Mouse (Mus musculus) forebrain, postnatal 0 days (tissue): Measurements from ENCODE around the gene Fgd6. TPM values are rescaled to one million over a fixed set of nuclear protein-coding genes. Genes with fewer than 3 reads are reported as not detected.

Experiments
- ATAC-seq: fragments of 200-750 bp; cut with Nextera tagmentation; 2 replicates; pipeline ENCODE4 v1.8.0; 2017; ENCODE audit warnings: mild to moderate bottlenecking, moderate library complexity
- DNase-seq: peaks from one replicate; pipeline ENCODE4 v3.0.0-alpha.2; 2015
- H3K27ac ChIP-seq: fragments of 300-500 bp; sonication (generic); 2 replicates; pipeline ENCODE4 v1.5.1; 2014; ENCODE audit warnings: low read depth, mild to moderate bottlenecking, antibody characterized with exemption, low read length, moderate library complexity, mixed read lengths
- H3K27me3 ChIP-seq: fragments of 300-500 bp; sonication (generic); 2 replicates; pipeline ENCODE4 v1.6.1; 2014; ENCODE audit warnings: mild to moderate bottlenecking, low read length, mixed read lengths; ENCODE audit not compliant: insufficient read depth
- H3K36me3 ChIP-seq: fragments of 300-500 bp; sonication (generic); 2 replicates; pipeline ENCODE4 v1.6.1; 2014; ENCODE audit warnings: mild to moderate bottlenecking, moderate library complexity; ENCODE audit not compliant: insufficient read depth
- H3K4me1 ChIP-seq: fragments of 300-500 bp; sonication (generic); 2 replicates; pipeline ENCODE4 v1.6.1; 2014; ENCODE audit warnings: antibody characterized with exemption; ENCODE audit not compliant: insufficient read depth
- H3K4me2 ChIP-seq: fragments of 300-500 bp; sonication (generic); 2 replicates; pipeline ENCODE4 v1.6.1; 2014; ENCODE audit warnings: low read depth, mild to moderate bottlenecking, moderate library complexity
- H3K4me3 ChIP-seq: fragments of 300-500 bp; sonication (generic); 2 replicates; pipeline ENCODE4 v1.5.1; 2014; ENCODE audit warnings: low read depth, low read length, mixed read lengths
- H3K9ac ChIP-seq: fragments of 300-500 bp; sonication (generic); 2 replicates; pipeline ENCODE4 v1.6.1; 2014; ENCODE audit warnings: mild to moderate bottlenecking
- H3K9me3 ChIP-seq: fragments of 300-500 bp; sonication (generic); 2 replicates; pipeline ENCODE4 v1.6.1; 2016; ENCODE audit warnings: low read length
- CTCF ChIP-seq: sonication (generic); IDR thresholded peaks from 2 replicates; pipeline ENCODE4 v1.5.1; 2016; ENCODE audit warnings: antibody characterized with exemption, control low read depth, low read depth
- WGBS: fragments of 180-500 bp; shearing (Covaris S2); extraction: QIAGEN DNeasy Blood & Tissue Kit; methylation state at CpG from one replicate; pipeline ENCODE4 v1.1.7; 2014; 5-methylcytosine and 5-hydroxymethylcytosine counted together
- polyA plus RNA-seq: library from polyadenylated mRNA; unstranded; fragments of >200 nt; fragmentation: Nextera tagmentation; extraction: Ambion mirVana; gene quantifications from 2 replicates; pipeline ENCODE4 v1.2.1, GENCODE M21; 2015
- total RNA-seq: library from RNA; depleted of rRNA; stranded (reverse); fragments of >200 nt; gene quantifications from 2 replicates; pipeline ENCODE4 v1.2.3, GENCODE M21; 2014

Gene Fgd6
- total and polyA plus RNA-seq, 2 experiments from 2014 or later, result 1.5 to 3.6 TPM

DNA sequence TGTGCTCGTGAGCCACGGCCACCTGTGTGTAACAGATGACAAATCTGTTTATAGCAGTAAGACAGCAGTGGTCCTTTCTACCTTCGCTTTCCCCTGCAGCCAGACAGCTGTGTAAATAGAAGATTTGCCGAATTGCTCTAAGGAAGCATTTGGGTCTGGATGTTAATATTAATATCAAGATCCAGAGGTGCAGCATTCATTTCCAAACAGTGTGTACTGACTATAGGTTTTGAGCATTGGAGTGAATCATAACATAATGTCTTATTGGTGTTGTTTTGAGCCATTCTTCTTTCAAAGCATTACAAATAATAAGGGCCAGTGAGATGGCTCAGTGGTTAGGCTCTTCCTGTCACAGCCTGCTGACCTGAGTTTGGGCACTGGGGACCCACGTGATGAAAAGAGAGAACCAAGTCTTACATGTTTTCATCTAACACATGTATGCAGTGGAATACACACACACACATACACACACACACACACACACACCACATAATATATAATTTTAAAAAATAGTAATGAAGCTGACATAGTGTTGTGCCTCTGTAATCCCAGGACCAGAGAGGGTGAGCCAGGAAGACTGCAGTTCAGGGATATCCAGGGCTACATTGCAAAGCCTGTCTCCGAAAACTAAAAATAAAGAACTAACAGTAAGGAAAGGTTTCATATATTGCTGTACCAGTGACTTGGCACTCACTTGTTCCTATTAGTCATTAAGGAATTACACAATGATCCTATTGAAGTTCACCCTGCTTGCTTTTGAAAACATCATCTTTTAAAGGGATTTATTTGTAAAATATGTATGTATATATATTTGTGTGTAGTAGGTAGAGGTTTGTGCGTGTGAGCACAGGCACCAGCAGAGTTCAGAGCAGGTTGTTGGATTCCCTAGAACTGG is 2.8 kb downstream of the Fgd6 start:
- ATAC-seq (no peak), DNase-seq (no peak)
- H3K36me3 ChIP-seq, result no peaks in the 10 kb centered on the region
- TF ChIP-seq CTCF, result no peak
- no peaks in the 10 kb centered on the region for H3K9me3 ChIP-seq
- no peak overlapping the region for H3K4me3 ChIP-seq
- H3K4me2 ChIP-seq, result no peak overlapping the region
- WGBS, result 72% methylated on average over 7 of the region's 7 CpGs
- no peak overlapping the region for H3K27ac ChIP-seq
- peaks cover 10% of the 10 kb centered on the region for H3K4me1 ChIP-seq
- H3K27me3 ChIP-seq, result no peaks in the 10 kb centered on the region
- no peak overlapping the region for H3K9ac ChIP-seq

DNA sequence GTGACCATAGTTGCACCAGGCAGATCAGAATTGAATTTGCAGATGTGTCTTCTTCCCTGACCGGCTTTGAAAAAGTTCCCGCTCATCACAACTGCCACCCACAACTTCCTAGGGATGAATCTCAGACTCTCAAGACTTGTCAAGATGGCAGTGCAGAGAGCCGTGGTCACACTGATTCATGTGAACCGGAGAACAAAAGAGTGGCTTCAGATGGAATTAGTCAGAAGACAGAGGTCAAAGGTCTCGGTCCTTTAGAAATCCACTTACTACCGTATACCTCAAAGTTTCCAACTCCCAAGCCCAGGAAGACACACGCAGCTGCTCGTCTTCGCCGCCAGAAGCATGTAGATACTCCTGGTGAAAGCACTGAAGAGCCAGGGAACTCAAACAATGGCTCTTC is 8.1 kb downstream of the Fgd6 start:
- no peak overlapping the region for H3K27ac ChIP-seq
- no peak for TF ChIP-seq CTCF
- H3K4me1 ChIP-seq, result no peaks in the 10 kb centered on the region
- H3K36me3 ChIP-seq, result no peaks in the 10 kb centered on the region
- no peak overlapping the region for H3K4me2 ChIP-seq
- H3K9ac ChIP-seq, result no peak overlapping the region
- 40% methylated on average over 10 of the region's 10 CpGs for WGBS
- DNase-seq, result no peak
- H3K9me3 ChIP-seq, result no peaks in the 10 kb centered on the region
- H3K27me3 ChIP-seq, result no peaks in the 10 kb centered on the region
- H3K4me3 ChIP-seq, result no peak overlapping the region
- ATAC-seq, result no peak

GRCm38 (mm10) chr10:94045301-94045700 is 9.5 kb downstream of the Fgd6 start:
- Histone ChIP-seq H3K27ac (no peak overlapping the region), H3K9me3 (no peaks in the 10 kb centered on the region), H3K4me3 (no peak overlapping the region), H3K4me2 (no peak overlapping the region), H3K4me1 (no peaks in the 10 kb centered on the region), H3K9ac (no peak overlapping the region), H3K36me3 (no peaks in the 10 kb centered on the region), H3K27me3 (no peaks in the 10 kb centered on the region)
- 96% methylated on average over 13 of the region's 13 CpGs for WGBS
- DNase-seq (no peak), ATAC-seq (no peak)
- TF ChIP-seq CTCF, result no peak

DNA sequence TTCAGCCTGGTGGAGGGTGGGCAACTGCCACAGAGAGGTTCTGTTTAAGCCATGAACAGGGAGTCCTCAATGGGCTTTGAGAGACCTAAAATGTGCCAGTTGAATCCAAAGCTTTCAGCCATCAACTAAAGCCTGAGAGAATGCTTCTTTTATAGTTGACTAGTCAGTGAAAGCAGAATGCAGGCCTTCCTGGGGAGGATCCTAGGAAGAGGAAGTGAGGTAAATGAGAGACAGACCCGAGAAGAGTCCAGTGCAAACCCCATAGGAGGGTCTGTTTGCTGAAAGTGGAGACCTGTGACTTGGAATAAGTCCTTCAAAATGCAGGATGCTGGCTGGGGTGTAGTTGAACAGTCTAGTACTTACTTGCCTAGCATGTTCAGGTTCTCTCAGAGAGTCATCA is 11.2 kb downstream of the Fgd6 start:
- 43% methylated on average over 1 of the region's 1 CpGs for WGBS
- no peak for ATAC-seq
- H3K4me3 ChIP-seq, result no peak overlapping the region

DNA sequence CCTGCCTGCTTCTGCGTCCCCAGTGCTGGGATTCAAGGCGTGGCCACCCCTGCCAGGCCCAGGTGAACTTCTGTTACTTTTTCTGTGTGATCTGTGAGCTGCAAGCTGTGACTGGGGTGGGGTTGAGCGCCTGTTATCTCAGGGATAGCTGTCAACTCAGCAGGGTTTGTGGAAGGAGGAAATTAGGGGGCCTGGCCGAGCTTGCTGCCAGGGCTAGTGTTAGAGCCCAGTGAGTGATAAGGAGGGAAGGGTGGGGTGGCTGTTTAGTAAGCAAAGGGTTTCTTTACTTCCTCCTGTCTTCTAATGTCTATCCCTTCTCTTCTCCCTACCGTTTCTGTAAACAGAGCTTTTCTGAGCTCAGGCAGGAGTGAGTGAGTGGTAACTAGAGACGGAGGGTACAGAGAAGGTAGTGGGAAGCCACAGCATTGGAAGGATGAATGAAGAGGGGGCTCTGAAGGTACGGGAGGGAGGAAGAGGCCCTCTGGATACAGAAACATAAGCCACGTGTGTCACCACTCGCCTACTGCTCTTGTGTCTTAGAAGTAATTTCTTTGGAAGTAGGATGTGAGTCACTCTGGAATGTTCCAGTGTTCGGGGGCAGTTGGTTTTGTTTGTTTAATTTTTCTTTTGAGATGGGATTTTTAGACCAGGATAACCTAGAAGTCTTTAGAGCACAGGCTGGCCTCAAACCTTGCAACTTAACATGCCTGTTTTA is 12.2 kb downstream of the Fgd6 start:
- no peaks in the 10 kb centered on the region for H3K4me1 ChIP-seq
- no peak overlapping the region for H3K27ac ChIP-seq
- no peaks in the 10 kb centered on the region for H3K36me3 ChIP-seq
- no peaks in the 10 kb centered on the region for H3K9me3 ChIP-seq
- no peak overlapping the region for H3K4me3 ChIP-seq
- H3K4me2 ChIP-seq, result no peak overlapping the region
- TF ChIP-seq CTCF, result no peak
- no peaks in the 10 kb centered on the region for H3K27me3 ChIP-seq
- DNase-seq, result no peak
- ATAC-seq, result no peak
- 76% methylated on average over 10 of the region's 10 CpGs for WGBS
- H3K9ac ChIP-seq, result no peak overlapping the region

More for the DNA sequence above, 11.2 kb downstream of the Fgd6 start:
- no peak overlapping the region for H3K9ac ChIP-seq
- no peaks in the 10 kb centered on the region for H3K4me1 ChIP-seq
- no peaks in the 10 kb centered on the region for H3K9me3 ChIP-seq
- no peaks in the 10 kb centered on the region for H3K27me3 ChIP-seq
- no peak for DNase-seq
- TF ChIP-seq CTCF, result no peak
- H3K4me2 ChIP-seq, result no peak overlapping the region
- H3K27ac ChIP-seq, result no peak overlapping the region
- no peaks in the 10 kb centered on the region for H3K36me3 ChIP-seq

- Histone ChIP-seq H3K4me1 (no peaks in the 10 kb centered on the region), H3K9me3 (no peaks in the 10 kb centered on the region), H3K27ac (no peak overlapping the region), H3K4me2 (no peak overlapping the region), H3K4me3 (no peak overlapping the region), H3K27me3 (no peaks in the 10 kb centered on the region), H3K36me3 (no peaks in the 10 kb centered on the region), H3K9ac (no peak overlapping the region)
- DNase-seq (no peak), ATAC-seq (no peak)
- 89% methylated on average over 8 of the region's 8 CpGs for WGBS
- no peak for TF ChIP-seq CTCF
These were observed 13.3 kb downstream of the Fgd6 start for GRCm38 (mm10) chr10:94049121-94049520.

DNA sequence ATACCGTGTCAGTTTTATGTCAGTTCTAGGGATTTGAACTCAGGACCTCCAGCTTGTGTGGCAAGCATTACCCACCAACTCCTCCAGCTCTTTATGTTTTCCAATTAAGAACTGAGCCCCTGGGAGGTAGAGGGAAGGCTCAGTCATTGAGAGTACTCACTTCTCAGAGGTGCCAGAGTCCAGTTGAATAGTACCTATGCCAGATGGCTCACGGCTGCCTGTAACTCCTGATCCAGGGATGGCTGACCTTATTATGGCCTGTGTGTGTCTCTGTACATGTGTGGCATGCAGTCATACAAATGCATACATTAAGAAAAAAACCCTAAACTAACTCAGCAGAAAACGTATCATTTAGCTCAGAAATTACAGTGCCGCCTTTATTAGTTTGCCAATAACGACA is 14.9 kb downstream of the Fgd6 start:
- WGBS, result 90% methylated on average over 5 of the region's 5 CpGs
- no peak for TF ChIP-seq CTCF
- H3K27ac ChIP-seq, result no peak overlapping the region
- no peaks in the 10 kb centered on the region for H3K36me3 ChIP-seq
- no peaks in the 10 kb centered on the region for H3K27me3 ChIP-seq
- H3K9ac ChIP-seq, result no peak overlapping the region
- DNase-seq (no peak), ATAC-seq (no peak)
- H3K4me2 ChIP-seq, result no peak overlapping the region
- H3K9me3 ChIP-seq, result no peaks in the 10 kb centered on the region
- H3K4me1 ChIP-seq, result no peaks in the 10 kb centered on the region
- H3K4me3 ChIP-seq, result no peak overlapping the region
